Mouse (Mus musculus): Measurements from ENCODE around the gene Fgfr2. TPM values are rescaled to one million over a fixed set of nuclear protein-coding genes. Genes with fewer than 3 reads are reported as not detected.

Gene Fgfr2
- total RNA-seq (2021), result 10 to 100 TPM; 35.8 to 40.8 TPM

DNA sequence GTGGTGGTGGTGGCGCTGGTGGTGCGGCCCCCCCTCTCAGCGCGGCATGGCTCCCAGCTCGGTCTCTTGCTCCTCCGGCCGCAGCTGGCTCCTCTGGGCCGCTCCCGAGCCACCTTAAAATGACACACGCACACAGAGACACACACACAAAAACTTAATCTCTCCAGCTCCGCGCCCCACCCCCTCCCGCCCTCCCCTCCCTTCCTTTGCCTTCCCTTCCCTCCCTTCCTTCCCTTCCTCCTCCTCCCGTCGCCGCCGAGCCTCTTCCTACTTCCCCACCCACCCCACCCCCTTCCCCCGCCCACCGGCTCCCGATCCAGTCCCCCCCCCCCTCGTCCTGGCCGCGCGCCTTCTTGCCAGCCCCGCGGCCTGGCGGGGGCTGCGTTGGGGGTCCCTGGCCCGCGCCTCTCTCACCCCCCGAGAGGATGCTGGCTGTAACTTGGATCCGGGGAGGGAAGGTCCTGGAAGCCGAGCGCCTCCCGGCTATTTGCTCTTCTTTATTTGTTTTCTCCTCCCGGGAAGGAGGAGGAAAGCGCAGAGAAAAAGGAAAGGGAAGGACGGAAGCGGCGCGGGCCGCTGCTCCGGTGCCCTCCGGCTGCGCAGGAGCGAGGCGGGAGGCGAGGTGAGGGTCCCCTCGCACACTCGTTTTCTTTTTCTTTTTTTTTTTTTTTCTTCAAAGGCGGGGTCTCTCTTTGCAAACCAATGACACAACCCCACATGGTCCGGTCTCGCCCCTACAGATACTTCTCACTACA is at the start of gene Fgfr2:
TSS of gene Fgfr2 (minus strand) at position 107 of the 755 bp plus-strand sequence.
- DNase-seq, result peak; percentile 84
- intact Hi-C loops (cut with DNase I), result no loop called here

DNA sequence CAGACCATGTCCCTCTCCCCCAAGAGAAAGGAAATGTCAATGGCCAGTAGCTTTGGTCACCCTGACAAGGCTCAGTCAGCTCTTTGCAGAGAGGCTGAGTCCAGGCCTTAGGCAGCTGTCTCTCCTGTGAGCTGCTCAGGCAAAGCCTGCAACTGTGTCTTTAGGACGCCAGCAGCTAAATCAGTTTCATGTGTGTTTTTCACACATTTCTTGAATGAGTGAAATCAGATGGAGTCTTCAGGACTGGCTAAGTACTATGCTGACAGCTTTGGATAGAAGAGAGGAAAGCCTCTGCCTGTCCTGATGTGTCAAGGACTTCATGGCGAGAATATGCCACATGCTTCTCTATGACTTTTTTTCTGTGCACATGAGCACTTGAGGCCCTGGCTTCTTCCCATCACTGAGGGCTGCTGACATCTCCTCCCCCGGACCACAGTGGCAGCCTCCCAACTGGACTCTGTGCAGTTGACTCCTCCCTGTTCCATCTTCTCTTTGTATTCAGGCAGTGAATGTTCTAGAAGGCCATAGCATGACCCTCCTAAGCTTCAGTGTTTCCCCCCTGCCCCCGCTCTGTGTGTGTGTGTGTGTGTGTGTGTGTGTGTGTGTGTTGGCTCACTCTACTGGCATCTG is 48.4 kb upstream of the Fgfr2 start:
- peak; percentile 22 for DNase-seq
- intact Hi-C loops (cut with DNase I), result no loop called here

DNA sequence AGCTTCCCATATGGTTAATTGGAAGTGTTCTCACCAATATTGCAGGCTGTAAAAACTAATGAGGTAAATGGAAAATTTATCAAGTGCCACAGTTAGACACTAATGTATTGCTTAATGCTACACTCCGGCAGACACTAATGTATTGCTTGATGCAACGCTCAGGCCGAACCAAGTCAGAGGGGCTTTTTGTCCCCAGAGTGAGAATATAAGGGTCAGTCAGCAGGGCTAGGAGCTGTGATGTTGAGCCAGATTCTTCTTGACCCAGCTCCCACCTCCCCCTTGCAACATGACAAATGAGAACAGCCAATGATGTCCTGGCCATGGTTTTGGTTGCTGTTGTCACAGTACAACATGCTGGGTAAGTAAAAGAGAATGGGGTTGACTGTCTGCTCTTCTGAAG is 45.8 kb upstream of the Fgfr2 start:
- intact Hi-C loops (cut with DNase I), result no loop called here
- no peak for DNase-seq

DNA sequence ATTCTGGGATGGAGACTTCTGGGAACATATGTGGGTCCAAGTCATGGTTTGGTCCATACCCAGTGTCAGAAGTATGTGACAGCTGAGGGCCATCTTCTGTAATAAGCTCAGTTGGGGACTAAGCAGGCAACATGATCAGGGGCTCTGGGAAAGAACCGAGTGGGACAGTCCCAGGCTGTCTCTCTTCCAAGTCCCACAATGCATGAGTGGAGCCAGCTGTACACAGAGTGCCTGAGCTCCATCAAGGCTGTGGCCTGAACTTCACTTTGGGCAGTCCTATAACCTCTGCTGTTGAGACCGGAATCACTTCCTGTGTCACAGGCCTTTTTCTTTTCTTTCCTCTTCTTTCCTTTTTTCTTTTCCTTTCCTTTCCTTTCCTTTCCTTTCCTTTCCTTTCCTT is 44.8 kb upstream of the Fgfr2 start:
- no peak for DNase-seq
- intact Hi-C loops (cut with DNase I), result no loop called here

DNA sequence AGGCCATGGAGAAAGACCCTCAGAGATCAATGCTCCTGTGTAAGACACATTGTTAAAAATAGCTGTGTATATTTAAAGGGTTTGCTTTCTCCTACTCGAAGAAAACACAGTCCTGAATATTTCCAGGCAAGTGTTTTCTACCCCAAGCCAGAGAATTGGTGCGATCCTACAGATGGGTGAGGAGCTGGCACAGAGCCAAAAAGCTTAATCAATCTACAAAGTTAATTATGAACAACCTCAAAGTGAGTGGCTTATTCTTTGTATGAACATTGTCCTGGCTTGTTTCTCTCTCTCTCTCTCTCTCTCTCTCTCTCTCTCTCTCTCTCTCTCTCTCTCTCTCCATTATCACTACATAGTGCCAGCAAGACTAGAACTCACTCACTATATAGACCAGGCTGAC is 41.6 kb upstream of the Fgfr2 start:
- DNase-seq, result no peak
- intact Hi-C loops (cut with DNase I), result no loop called here

DNA sequence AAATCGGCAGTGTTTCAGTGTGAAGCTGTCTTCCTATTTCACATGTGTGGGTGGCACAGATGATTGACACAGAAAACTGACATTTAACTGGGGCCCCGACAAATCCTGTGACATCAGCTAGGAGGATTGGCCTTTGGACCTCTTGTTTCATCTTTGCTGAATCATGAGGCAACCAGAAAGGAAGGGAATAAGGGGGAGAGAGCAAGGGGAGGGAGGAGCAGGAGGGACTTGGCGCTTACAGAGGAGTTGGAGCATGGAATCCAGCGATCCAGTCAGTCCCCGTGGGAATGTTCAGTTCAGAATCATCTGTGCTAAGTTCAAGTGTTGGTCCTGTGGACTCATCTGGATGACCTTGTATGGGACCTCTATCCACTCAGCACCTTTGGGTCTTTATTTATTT is 39.9 kb upstream of the Fgfr2 start:
- DNase-seq, result no peak

DNA sequence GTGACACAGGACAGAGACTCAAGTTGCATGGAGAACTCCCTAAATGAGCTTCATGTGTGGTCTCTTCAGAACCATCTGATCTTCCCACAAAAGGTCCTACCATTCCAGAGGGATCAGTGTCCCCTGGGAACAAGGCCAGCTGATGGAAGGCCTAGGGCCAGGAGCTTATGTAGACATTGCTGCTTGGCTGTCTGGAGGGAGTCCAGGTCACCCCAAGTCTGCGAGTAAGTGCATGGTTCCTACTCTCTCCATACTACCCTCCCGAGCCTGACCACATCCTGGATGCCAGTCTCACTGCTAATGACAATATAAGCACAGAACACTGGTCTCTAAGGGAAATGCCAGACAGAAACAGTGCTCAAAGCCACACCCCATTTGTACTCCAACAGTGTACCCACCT is 39.0 kb upstream of the Fgfr2 start:
- DNase-seq, result peak; percentile 17
- intact Hi-C loops (cut with DNase I), result no loop called here

More for the DNA sequence above, 39.9 kb upstream of the Fgfr2 start:
- intact Hi-C loops (cut with DNase I), result no loop called here

DNA sequence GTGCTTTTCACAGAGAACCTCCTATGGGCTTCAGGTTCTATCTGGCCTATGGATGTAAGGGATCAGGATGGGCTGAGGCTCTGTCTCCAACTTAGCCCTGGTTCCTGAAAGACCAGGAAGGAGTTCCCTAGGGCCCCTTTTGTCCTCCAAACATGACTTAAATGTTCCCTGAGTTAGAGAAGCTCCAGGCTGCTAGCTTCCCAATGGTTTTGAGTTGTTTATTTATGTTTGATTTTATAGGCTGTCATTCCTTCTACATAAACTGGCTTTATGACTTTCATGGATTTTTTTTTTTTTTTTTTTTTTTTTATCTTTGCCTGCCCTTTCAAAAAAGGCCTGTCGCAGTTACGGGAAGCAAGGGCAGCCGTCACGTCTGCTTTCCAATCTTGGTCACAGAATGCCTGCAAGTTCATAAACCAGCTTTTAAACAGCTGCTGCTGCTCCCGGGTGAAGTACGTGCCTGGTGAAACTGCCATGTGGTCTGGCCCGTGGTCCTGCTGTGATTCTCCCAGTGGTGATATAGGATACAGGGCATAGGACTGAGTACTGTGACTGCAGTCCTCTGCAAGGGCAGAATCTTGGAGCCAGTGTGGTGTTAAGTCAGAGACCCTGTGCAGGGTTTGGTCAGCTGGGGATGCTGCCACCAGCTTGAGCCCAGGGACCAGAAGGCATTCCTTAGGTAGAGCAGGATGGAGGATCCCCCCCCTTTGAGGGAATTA is 38.4 kb upstream of the Fgfr2 start:
- DNase-seq, result peak; percentile 17
- intact Hi-C loops (cut with DNase I), result no loop called here

DNA sequence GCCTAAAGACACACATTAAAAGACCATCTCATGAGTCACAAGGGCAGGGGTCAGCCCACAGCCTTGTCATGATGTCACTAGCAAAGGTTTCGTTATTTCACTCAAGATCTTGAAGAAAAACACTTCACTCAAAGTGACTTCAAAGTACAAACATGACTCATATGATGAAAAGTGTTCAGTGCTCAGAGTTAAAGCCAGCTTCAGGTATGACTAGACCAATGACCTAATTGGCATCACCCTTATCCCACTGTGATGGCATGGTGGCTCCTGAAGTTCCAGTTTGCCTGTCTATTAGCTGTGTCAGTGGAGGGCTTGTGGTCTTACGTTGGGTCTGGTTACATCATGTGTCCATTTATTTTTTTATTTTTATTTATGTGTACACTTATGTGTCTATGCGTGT is 36.4 kb upstream of the Fgfr2 start:
- no peak for DNase-seq
- intact Hi-C loops (cut with DNase I), result no loop called here

DNA sequence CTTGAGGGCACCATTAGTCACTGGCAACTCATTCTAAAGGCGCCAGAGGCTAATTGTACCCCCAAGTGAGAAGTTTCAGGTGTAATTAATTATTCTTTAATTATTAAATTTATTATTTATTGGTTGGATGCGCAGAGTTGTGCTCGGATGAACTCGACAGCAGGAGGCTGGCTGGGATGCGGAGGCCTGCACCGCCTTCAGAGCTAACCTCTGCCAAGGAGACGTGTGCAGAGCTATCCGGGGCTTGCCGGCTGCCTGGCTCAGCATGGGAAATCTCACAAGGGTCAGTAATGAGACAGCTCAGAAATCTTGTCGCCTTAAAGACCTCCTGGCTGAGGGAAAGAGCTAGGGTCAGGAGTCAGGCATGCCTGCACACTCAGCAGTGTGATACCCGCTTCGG is 32.5 kb upstream of the Fgfr2 start:
- intact Hi-C loops (cut with DNase I), result no loop called here
- DNase-seq, result peak; percentile 21

DNA sequence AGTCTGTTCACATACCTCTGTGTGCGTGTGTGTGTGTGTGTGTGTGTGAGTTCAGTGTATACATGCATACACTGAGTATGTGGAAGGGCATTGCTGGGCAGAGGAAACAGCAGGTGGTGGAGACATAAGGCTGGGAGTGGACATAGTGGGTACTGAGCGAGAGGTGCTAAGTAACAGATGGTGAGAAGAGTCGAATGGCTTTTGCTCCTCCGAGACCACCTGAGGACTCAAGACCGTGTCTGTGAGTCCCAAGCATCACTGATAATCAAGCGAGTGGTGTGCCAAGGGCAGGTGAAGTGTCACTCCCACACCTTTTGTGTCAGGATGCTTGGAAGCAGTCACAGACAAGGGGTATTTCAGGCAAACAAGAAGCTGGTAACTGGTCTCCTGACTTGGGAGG is 31.7 kb upstream of the Fgfr2 start:
- peak; percentile 34 for DNase-seq
- intact Hi-C loops (cut with DNase I), result no loop called here

DNA sequence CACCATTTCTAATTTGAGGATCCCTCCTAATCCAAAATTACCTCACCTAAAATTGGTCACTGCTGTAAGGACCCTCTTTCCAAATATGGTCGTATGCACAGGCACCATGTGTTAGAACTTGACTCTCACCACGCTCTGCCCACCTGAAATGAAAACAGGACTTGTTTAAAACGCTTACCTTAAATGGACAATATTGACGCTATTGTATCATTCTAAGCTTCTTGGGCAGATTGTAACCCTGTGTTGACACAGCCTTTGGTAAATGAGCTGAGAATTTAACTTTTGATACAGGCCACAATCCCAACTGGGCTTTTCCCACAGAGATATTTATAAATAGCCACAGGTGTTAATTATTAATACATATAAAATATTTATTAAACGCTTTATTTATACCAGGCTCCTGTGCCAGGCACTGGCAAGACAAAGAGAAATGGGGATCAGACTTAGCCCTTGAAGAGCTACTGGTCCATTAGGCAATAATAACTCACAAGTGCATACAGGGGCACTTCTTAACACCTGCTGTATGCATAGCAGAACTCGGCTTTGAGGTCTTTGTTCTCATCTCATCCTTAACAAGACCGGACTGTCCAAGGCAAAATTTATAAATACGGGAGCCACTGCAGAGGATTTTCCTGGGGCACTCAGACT is 16.7 kb upstream of the Fgfr2 start:
- intact Hi-C loops (cut with DNase I), result no loop called here
- no peak for DNase-seq

DNA sequence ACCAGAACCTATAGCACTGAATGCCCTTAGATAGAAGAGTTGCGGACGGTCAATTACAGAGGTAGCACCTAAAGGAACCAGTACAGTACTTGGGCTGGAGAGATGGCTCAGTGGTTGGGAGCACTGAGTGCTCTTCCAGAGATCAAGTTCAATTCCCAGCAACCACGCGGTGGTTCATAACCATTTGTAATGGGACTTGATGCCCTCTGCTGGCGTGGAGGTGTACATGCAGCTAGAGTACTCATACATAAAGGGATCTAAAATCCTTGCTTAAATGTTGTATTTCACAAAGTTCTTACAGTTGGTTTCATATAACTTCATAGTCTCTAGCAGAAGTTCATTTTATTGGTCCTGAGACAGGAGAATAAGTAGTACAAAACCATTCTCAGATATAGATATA is 10.4 kb upstream of the Fgfr2 start:
- no peak for DNase-seq

DNA sequence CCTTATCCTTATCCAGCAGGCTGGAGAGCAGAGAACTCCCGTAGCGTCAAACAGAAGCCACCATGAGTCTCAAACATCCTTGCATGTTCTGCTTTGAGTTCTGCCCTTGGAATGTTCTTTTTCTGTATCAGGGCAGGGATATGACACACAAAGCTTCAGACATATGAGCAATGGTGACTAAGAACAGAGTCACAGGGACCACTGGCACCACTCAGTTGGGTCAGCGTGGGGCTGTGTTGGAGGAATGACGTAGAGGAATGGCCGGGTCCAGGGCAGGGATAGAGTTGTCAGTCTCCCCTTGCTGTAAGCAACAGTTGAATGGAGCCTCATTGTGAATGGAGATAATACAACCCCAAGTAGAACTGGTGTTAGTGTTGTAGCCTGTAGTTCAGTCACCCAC is 9.6 kb upstream of the Fgfr2 start:
- no peak for DNase-seq
- intact Hi-C loops (cut with DNase I), result no loop called here

More for the DNA sequence above, 10.4 kb upstream of the Fgfr2 start:
- intact Hi-C loops (cut with DNase I), result no loop called here

DNA sequence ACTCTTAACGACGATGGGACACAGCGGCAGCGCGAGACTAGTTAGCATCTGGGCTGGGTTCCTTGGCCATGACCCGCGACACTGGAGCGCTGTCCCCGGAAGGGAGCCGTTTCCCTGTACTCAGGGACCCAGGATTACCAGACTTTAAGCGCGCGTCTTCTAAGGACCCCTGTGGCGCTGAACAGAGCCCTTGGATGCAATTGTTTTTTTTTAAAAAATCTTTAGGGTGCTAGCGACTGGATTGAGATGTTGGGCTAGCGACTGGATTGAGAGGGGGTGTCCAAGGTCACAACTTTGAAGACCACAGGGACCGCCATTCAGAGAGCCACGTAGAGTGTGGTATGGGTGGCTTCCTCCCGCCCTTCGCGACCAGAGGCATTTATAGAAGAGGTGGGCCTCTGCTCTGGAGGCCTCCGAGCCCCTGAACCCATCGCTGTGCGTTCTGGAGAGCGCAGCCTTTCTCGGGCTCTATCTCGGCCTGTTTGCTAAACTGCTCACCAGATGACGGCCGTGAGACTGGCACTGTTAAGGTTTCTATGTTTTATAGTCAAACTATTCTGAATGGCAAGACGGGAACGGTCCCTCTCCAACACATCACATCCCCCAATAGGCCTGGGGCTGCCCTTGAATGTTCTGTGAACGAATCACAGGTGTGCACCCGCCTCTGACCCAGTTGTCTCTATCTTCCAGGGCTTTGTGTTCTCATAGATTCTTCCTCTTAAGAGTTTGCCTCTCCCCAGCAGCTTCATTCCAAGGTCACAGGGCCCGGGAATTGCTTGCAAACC is 1.7 kb upstream of the Fgfr2 start:
- intact Hi-C loops (cut with DNase I), result no loop called here
- DNase-seq, result peak; percentile 32

DNA sequence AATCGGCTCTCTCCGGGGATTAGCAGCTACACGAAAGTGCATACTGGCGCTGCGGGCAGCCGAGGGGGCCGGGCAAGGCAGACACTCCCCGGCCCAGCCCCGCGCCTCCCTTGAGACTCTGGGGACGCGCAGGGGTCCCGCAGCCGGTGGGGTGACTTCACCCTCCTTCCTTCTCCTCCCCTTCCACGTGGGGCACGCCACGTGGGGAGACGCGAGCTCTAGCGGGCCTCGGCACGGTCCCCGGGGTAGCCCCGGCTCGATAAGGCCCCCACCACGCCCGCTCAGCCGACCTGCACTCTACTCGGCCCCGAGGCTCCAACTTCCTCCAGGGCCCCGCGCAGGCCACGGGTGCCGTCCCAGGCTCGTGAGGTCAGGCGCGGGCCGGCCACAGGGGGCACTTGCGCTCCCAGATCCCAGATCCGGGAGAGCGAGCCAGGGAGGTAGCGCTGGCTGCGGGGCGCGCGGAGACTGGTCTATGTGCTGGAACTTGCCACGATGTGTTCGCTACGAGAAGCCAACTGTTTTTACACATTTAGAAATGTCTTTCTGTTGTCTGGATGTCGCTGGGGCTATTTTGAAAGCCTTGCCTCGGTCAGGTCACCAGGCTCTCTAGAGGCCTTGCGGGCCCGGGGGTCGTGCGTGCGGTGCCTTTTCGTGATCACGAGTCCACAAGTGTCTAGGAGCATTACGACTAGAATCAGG is 1.0 kb upstream of the Fgfr2 start, which contains the start of gene Ctbp2:
TSS of gene Ctbp2 (minus strand) at position 356 of the 702 bp plus-strand sequence.
- intact Hi-C loops (cut with DNase I), result no loop called here
- peak; percentile 79 for DNase-seq

DNA sequence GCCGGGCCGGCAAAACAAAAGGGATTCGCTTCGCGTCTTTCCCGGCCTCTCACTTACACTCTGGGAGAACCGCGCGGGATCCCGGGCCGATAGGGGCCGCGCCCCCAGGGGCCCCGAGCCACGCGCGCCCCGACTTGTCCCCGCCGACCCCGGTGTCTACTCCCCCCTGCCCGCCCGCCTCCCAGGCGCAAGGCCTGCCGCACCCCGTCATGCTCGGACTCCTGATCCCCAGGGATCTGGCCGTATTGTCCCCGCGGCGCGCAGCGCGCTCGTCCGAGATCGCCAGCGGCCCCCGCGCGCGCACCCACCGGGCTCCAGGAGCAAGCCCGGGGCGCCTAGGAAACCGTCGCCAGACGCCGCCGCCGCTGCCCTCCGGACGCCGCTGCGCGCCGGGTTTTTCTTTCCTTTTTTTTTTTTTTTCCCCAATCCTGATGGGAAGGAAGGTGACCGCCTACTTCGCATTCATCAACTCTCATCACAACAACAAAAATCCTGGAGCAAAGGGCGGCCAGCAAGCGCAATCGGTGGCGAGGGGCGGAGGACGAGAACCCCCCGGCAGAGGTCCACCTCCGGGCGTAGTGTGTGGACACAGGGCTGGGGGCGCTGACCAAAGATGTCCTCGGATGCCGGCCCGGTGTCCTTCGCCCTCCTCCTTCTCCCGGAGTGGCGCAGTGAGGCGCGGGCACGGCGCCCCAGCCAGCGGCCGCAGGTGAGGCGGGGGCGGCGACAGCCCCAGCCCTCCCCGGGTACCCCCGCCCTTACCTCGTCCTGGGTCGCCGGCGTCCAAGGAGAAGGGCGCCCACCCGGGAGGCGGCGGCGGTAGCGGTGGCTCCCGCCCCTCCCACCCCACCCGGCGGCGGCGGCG is 539 bp downstream of the Fgfr2 start:
- peak; percentile 61 for DNase-seq
- intact Hi-C loops (cut with DNase I), result no loop called here

DNA sequence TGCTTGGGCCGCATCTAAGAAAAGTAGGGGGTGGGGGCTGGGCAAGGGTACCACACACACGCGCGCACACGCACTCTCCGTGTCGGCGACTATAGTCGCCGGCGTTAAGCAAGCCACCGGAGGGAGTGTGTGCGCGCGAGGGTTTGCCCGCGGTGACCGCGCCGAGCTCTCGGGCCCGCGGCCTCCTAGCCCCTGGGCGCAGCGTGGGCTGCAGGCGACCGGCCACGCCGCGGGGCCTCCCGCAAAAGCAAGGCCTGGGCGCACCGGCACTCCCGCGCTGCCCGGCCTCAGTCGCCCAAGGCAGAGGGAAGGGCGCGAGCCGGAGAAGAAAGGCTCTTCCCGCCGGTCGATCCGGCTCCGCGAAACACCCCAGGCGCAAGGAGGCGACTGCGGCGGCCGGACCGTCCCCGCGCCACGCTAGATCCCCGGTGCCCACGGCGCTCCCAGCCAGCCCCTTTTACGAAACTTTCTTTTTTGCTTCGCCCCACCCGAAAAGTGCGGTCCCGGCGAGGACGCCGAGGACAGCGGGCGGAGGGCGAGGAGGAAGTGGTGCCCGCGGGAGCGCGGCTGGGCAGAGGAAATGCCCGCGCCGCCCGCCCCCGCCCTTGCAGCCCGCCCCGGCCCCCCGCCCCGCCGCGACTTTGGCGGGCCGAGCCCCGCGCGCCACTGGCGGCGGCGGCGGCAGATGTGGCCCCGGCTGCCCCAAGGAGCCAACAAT is 1.3 kb downstream of the Fgfr2 start:
- DNase-seq, result peak; percentile 45
- intact Hi-C loops (cut with DNase I), result no loop called here

Data from left cerebral cortex, postnatal 4 days (tissue).